Mouse (Mus musculus) E14TG2a.4 (cell line): Measurements from ENCODE around the gene Slfn14.
A peak's percentile ranks its signal among the peaks of the same experiment; 100 is the strongest.

Experiments
- H3K27me3 ChIP-seq: 2 replicates; pipeline ENCODE4 v1.6.1; 2014; ENCODE audit warnings: low read length, control low read depth; ENCODE audit not compliant: insufficient read depth
- H3K36me3 ChIP-seq: 2 replicates; pipeline ENCODE4 v1.6.1; 2014; ENCODE audit warnings: low read length, control low read depth; ENCODE audit not compliant: insufficient read depth
- H3K4me1 ChIP-seq: replicated peaks from 2 replicates; pipeline ENCODE4 v1.6.1; 2014; ENCODE audit warnings: low read depth, low read length, control low read depth
- H3K4me3 ChIP-seq: replicated peaks from 2 replicates; pipeline ENCODE4 v1.5.1; 2014; ENCODE audit warnings: mild to moderate bottlenecking, low read length
- H3K9me3 ChIP-seq: 2 replicates; pipeline ENCODE4 v1.6.1; 2014; ENCODE audit warnings: low read length, control low read depth
- CTCF ChIP-seq: conservative IDR thresholded peaks from 2 replicates; pipeline ENCODE4 v1.5.1; 2014; ENCODE audit warnings: low read length
- NANOG ChIP-seq: IDR thresholded peaks from 2 replicates; pipeline ENCODE4 v1.6.1; 2014; ENCODE audit warnings: borderline replicate concordance, low read length, mixed read lengths
- POU5F1 ChIP-seq: IDR thresholded peaks from 2 replicates; pipeline ENCODE4 v1.6.1; 2014; ENCODE audit warnings: low read length, borderline replicate concordance

The Slfn14 gene

GRCm38 (mm10) chr11:83230966-83231365 lies 55.6 kb downstream of the Slfn14 start:
- Histone ChIP-seq H3K9me3 (peaks cover 33% of the 10 kb centered on the region), H3K4me1 (no peaks in the 10 kb centered on the region), H3K36me3 (no peaks in the 10 kb centered on the region), H3K27me3 (no peaks in the 10 kb centered on the region), H3K4me3 (no peak overlapping the region)
- TF ChIP-seq CTCF (0 out of 2 replicates have a peak, but pooled peaks have one; percentile 5), NANOG (no peak)

DNA sequence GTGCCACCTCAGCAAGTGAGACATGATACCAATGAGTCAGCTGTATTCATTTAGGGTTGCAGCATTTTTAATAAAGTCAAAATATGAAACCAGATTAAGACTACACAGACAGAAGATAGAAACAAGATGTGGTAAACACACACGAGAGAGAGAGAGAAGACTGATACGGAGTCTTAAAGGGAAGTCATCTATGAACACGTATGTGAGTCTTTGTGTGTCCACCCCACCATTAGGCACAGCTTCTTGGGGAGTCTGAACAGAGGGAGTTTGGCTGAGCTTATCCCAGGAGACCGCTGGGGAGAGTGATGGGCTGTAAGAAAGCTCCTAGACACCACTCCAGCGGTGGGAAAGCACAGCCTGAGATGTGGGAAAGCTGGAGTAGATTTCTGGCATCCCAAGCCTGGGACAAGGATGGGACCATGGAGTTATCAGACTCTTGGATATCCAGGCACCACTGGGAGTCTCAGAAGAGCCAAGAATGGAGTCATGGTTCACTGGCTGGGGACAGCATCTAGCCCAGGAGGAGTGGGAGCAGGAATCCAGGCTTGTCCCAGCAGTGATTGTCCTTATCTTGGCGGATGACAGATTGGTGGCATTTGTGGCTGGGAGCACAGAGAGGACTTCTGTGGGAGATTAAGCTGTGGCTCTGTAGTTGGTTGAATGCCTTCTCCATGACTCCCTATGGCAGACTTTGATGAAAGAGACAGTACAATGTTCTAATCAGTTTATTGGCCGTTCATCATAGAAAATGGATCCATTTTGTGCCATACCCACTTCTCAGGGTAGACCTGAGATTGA lies 58.4 kb downstream of the Slfn14 start:
- Histone ChIP-seq H3K4me1 (no peaks in the 10 kb centered on the region), H3K27me3 (no peaks in the 10 kb centered on the region), H3K4me3 (no peak overlapping the region), H3K9me3 (peaks cover 19% of the 10 kb centered on the region), H3K36me3 (no peaks in the 10 kb centered on the region)
- TF ChIP-seq POU5F1 (no peak), CTCF (no peak), NANOG (no peak)

DNA sequence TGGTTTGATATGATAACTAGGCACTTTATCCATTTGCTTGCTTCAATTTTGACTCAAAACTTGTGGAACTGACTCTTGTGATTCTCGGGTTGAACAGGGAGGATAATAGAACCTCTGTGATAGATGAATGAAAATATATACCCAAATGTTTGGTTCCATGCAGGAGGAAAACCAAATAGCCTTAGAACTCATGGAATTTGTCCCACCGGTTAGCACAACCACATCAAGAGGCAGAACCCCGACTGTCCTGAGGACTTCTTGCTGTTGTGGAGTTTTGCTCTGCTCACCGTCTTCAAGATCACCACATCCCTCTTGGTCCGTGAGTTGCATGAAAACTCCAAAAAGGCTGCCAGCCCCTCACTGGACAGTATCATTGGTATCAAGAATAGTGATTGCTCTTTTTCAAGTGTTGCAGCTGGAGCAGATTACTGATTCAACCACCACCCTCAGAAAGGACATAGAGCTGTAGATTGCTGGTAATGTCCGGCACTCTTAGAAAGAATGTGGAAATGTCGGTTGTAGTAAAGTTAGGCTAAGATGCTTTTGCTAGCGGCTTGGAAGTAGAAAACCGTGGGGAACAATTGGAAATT lies 61.1 kb downstream of the Slfn14 start:
- Histone ChIP-seq H3K9me3 (no peaks in the 10 kb centered on the region), H3K4me1 (no peaks in the 10 kb centered on the region), H3K36me3 (no peaks in the 10 kb centered on the region), H3K27me3 (no peaks in the 10 kb centered on the region), H3K4me3 (no peak overlapping the region)
- TF ChIP-seq POU5F1 (no peak), NANOG (no peak), CTCF (no peak)
